Mouse (Mus musculus) liver (tissue): ENCODE data around the gene Gm10837.

Source experiments
- DNase-seq: peaks from one replicate; pipeline ENCODE4 v3.0.0-alpha.2; 2020; ENCODE audit warnings: mixed read lengths

Gene Gm10837

GRCm38 (mm10) chr14:122464763-122465741, 25.3 kb upstream of the Gm10837 start, which contains the start of gene Zic5:
Gene Zic5, minus strand, starts transcription at chr14:122465677.
- no peak for DNase-seq

GRCm38 (mm10) chr14:122465931-122466490, 24.4 kb upstream of the Gm10837 start:
- no peak for DNase-seq

- DNase-seq: no peak
Observed at GRCm38 (mm10) chr14:122466756-122467362, 23.5 kb upstream of the Gm10837 start.

GRCm38 (mm10) chr14:122467926-122468841, 22.2 kb upstream of the Gm10837 start:
- DNase-seq: no peak

- no peak for DNase-seq
Observed at GRCm38 (mm10) chr14:122468971-122469755, 21.2 kb upstream of the Gm10837 start.

- DNase-seq: no peak
Observed at GRCm38 (mm10) chr14:122471449-122472085, 18.8 kb upstream of the Gm10837 start.

- DNase-seq: no peak
Observed at GRCm38 (mm10) chr14:122472161-122472560, 18.2 kb upstream of the Gm10837 start.

- DNase-seq: no peak
Observed at GRCm38 (mm10) chr14:122472647-122473046, 17.7 kb upstream of the Gm10837 start.

GRCm38 (mm10) chr14:122473211-122473751, 17.1 kb upstream of the Gm10837 start:
- no peak for DNase-seq

GRCm38 (mm10) chr14:122474041-122474890, 16.1 kb upstream of the Gm10837 start:
- peak; percentile 43 for DNase-seq

- DNase-seq: no peak
Observed at GRCm38 (mm10) chr14:122474891-122475556, 15.4 kb upstream of the Gm10837 start, which contains the start of gene Zic2. Gene Zic2, plus strand, starts transcription at chr14:122475435.

- DNase-seq: no peak
Observed at GRCm38 (mm10) chr14:122475557-122476040, 14.8 kb upstream of the Gm10837 start.

- DNase-seq: no peak
Observed at GRCm38 (mm10) chr14:122476041-122476821, 14.2 kb upstream of the Gm10837 start.

- no peak for DNase-seq
Observed at GRCm38 (mm10) chr14:122476822-122477215, 13.6 kb upstream of the Gm10837 start.

- DNase-seq: no peak
Observed at GRCm38 (mm10) chr14:122477261-122477671, 13.1 kb upstream of the Gm10837 start.

GRCm38 (mm10) chr14:122477971-122478573, 12.3 kb upstream of the Gm10837 start:
- DNase-seq: no peak

- no peak for DNase-seq
Observed at GRCm38 (mm10) chr14:122478574-122479011, 11.8 kb upstream of the Gm10837 start.
